Comparison of ENCODE assay signal across 11 mouse cellular contexts in the genomic region with DNA sequence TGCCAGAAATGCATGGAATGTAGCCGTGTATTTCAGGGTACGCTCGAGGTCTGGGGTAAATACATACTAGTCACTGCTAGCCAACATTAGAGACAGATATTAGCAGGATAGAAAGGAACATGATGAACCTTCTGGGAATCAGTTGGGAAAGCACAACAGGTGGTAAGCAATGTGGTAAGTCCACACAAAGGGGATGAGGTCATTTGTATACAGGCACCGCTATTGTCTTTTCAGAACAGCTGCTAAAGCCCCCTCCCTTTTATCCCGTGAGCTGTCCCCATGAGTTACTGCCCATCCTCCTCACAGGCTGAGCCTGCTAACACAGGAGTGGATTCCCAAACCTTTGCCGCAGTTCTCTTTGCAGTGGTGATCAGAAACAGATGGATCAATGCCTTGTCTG.
DNase-seq lines count a peak whose midpoint lies in the region; ATAC-seq lines count a peak whose summit lies in the region.
"Had no signal": no experiment of that assay in that cellular context is flagged by ENCODE, and none has a peak within 500 bp of the region (broad histone marks: within the 10 kb centered on the region; RNA-seq: fewer than 3 reads in every experiment).

No protein-coding gene starts in this region.

- no peak for ATAC-seq in limb, embryonic 12.5 days (ENCODE audit: insufficient number of reproducible peaks, insufficient read depth, low FRiP score, low TSS enrichment, low read depth)
- ATAC-seq in neural tube, embryonic 11.5 days (ENCODE audit: insufficient read depth, low FRiP score, low TSS enrichment): peak; percentile 41; the same call in 1 of the 2 replicates
- ATAC-seq: CD4-positive, CD25-positive, alpha-beta regulatory T cell, adult 4 months had no signal

- H3K27ac ChIP-seq in limb, embryonic 12.5 days: peak overlapping the region; percentile 66; the same call in 1 of the 2 replicates
- no peak overlapping the region for H3K27ac ChIP-seq in neural tube, embryonic 11.5 days (ENCODE audit: low read depth, low read length)
- H3K27ac ChIP-seq: gastrocnemius, adult 2 months had no signal

- intact Hi-C loops in left cerebral cortex, postnatal 25 days (cut with DNase I): no loop called here

- no peaks in the 10 kb centered on the region for H3K27me3 ChIP-seq in limb, embryonic 12.5 days
- H3K27me3 ChIP-seq in neural tube, embryonic 11.5 days (ENCODE audit: control insufficient read depth, insufficient read depth, low read length): no peaks in the 10 kb centered on the region

- H3K4me3 ChIP-seq in limb, embryonic 12.5 days (replicated peaks): no peak overlapping the region
- H3K4me3 ChIP-seq in neural tube, embryonic 11.5 days (ENCODE audit: low read depth, low read length): no peak overlapping the region
- H3K4me3 ChIP-seq: gastrocnemius, adult 2 months had no signal

- H3K9me3 ChIP-seq in limb, embryonic 12.5 days: no peaks in the 10 kb centered on the region
- H3K9me3 ChIP-seq in neural tube, embryonic 11.5 days (ENCODE audit: control insufficient read depth, low read length): no peaks in the 10 kb centered on the region

- 30% methylated on average over 6 of the region's 6 CpGs for WGBS in limb, embryonic 12.5 days
- 12% methylated on average over 6 of the region's 6 CpGs for WGBS in neural tube, embryonic 11.5 days

- H3K36me3 ChIP-seq in limb, embryonic 12.5 days: no peaks in the 10 kb centered on the region
- H3K36me3 ChIP-seq in neural tube, embryonic 11.5 days (ENCODE audit: control insufficient read depth, insufficient read depth, low read length): no peaks in the 10 kb centered on the region

- no peak overlapping the region for H3K9ac ChIP-seq in limb, embryonic 12.5 days (replicated peaks)
- no peak overlapping the region for H3K9ac ChIP-seq in neural tube, embryonic 11.5 days (ENCODE audit: low read length)

- peaks cover 6% of the 10 kb centered on the region for H3K4me1 ChIP-seq in limb, embryonic 12.5 days (replicated peaks)
- 0 out of 2 replicates have a peak, but pooled peaks cover 2% of the 10 kb centered on the region for H3K4me1 ChIP-seq in neural tube, embryonic 11.5 days (ENCODE audit: control insufficient read depth, insufficient read depth, low read length)

- peak; percentile 2 for DNase-seq in left cerebral cortex, adult 11 months (ENCODE audit: low spot score)
- no peak for DNase-seq in left cerebral cortex, postnatal 25 days (ENCODE audit: low spot score in 2 of 2)
- peak; percentile 60 for DNase-seq in embryo, embryonic 10 days (ENCODE audit: low spot score)
- DNase-seq in neural tube, embryonic 11.5 days (ENCODE audit: low spot score): peak; percentile 51
- DNase-seq in right cerebral cortex, postnatal 10 days (ENCODE audit: low spot score in 2 of 2): no peak
- no peak for DNase-seq in T-cell, adult 2 months (ENCODE audit: low spot score)
- DNase-seq in adrenal gland, adult 8-10 months: no peak
- DNase-seq: gastrocnemius, adult 2 months; kidney, adult 18-20 months had no signal

- H3K4me2 ChIP-seq in limb, embryonic 12.5 days: peak overlapping the region; percentile 2; the same call in 1 of the 2 replicates
- H3K4me2 ChIP-seq in neural tube, embryonic 11.5 days (ENCODE audit: low read depth): no peak overlapping the region

Comparison
In these comparisons a context has a peak if more than half of its experiments do, and no peak if none do; other contexts are left out.
1. DNase-seq: peak in left cerebral cortex, adult 11 months (single experiment), embryo, embryonic 10 days (single experiment) and neural tube, embryonic 11.5 days (single experiment); none in left cerebral cortex, postnatal 25 days (0 of 2), right cerebral cortex, postnatal 10 days (0 of 2), T-cell, adult 2 months (single experiment) and adrenal gland, adult 8-10 months (single experiment).